Mouse (Mus musculus) CH12.LX (cell line): ENCODE data around the gene Ccl17. TPM values are rescaled to one million over a fixed set of nuclear protein-coding genes. Genes with fewer than 3 reads are reported as not detected.

ENCODE experiments used
- DNase-seq: peaks from one replicate; pipeline ENCODE4 v3.0.0-alpha.2; 2013; ENCODE audit errors: extremely low read depth
- H3K27ac ChIP-seq: 2 replicates; pipeline ENCODE4 v1.5.1; 2012; ENCODE audit warnings: low read depth, mild to moderate bottlenecking, control low read depth, moderate library complexity; ENCODE audit not compliant: insufficient read depth
- H3K27me3 ChIP-seq: replicated peaks from 2 replicates; pipeline ENCODE3; 2012; ENCODE audit warnings: inconsistent platforms
- H3K36me3 ChIP-seq, 2 experiments: replicated peaks in 1 of 2; 2 replicates each; pipeline versions ENCODE3 to v1.6.1; 2012; ENCODE audit warnings: inconsistent platforms in 1 of 2, low read length in 1 of 2, mild to moderate bottlenecking in 1 of 2, mixed read lengths in 1 of 2, moderate library complexity in 1 of 2; ENCODE audit not compliant: control insufficient read depth in 1 of 2, insufficient read depth in 1 of 2
- H3K4me1 ChIP-seq, 2 experiments: 2 replicates each; pipeline ENCODE4 v1.6.1; 2012; ENCODE audit warnings: inconsistent platforms in 1 of 2, moderate library complexity in 1 of 2; ENCODE audit not compliant: insufficient read depth in 2 of 2, control insufficient read depth in 1 of 2
- H3K4me2 ChIP-seq: 2 replicates; pipeline ENCODE4 v1.6.1; 2012; ENCODE audit warnings: low read depth, mild to moderate bottlenecking, control low read depth; ENCODE audit not compliant: poor library complexity, insufficient read depth, severe bottlenecking
- H3K4me3 ChIP-seq, 3 experiments: fragments of 150-350 bp in 1 of 3; sonication (generic) in 1 of 3; replicated peaks in 1 of 3; 2 replicates each; pipeline versions ENCODE3 to v1.5.1; 2011 to 2012; ENCODE audit warnings: low read depth in 2 of 3, low read length in 2 of 3, mild to moderate bottlenecking in 2 of 3, moderate library complexity in 2 of 3, control low read depth in 1 of 3, improper control_type of control experiment in 1 of 3, inconsistent platforms in 1 of 3, mixed read lengths in 1 of 3; ENCODE audit not compliant: poor library complexity in 1 of 3
- H3K79me2 ChIP-seq: replicated peaks from 2 replicates; pipeline ENCODE4 v1.6.1; 2012; ENCODE audit warnings: mild to moderate bottlenecking, moderate library complexity; ENCODE audit not compliant: control insufficient read depth, poor library complexity, insufficient read depth, severe bottlenecking; ENCODE audit errors: extremely low read depth
- H3K9ac ChIP-seq: 2 replicates; pipeline ENCODE4 v1.6.1; 2012; ENCODE audit warnings: low read depth, mild to moderate bottlenecking, control low read depth, moderate library complexity; ENCODE audit not compliant: insufficient read depth
- H3K9me3 ChIP-seq: replicated peaks from 2 replicates; pipeline ENCODE3; 2012; ENCODE audit warnings: low read length, inconsistent platforms, mixed read lengths
- BHLHE40 ChIP-seq: IDR thresholded peaks from 2 replicates; pipeline ENCODE4 v1.6.1; 2011; ENCODE audit warnings: mild to moderate bottlenecking, low read depth, low read length, improper control_type of control experiment
- CHD1 ChIP-seq: IDR thresholded peaks from 2 replicates; pipeline ENCODE4 v1.6.1; 2012; ENCODE audit warnings: low read depth, low read length, improper control_type of control experiment, inconsistent platforms
- CHD2 ChIP-seq: IDR thresholded peaks from 2 replicates; pipeline ENCODE4 v1.6.1; 2011; ENCODE audit warnings: low read length, improper control_type of control experiment
- CTCF ChIP-seq, 2 experiments: IDR thresholded peaks in 1 of 2; conservative IDR thresholded peaks in 1 of 2; 2 replicates each; pipeline ENCODE4 v1.5.1; 2011 to 2012; ENCODE audit warnings: low read depth in 2 of 2, low read length in 2 of 2, improper control_type of control experiment in 1 of 2, inconsistent platforms in 1 of 2, mild to moderate bottlenecking in 1 of 2, moderate library complexity in 1 of 2
- E2F4 ChIP-seq: IDR thresholded peaks from 2 replicates; pipeline ENCODE4 v1.6.1; 2011; ENCODE audit warnings: low read depth, low read length, improper control_type of control experiment; ENCODE audit not compliant: insufficient replicate concordance
- ELF1 ChIP-seq: IDR thresholded peaks from 2 replicates; pipeline ENCODE4 v1.6.1; 2014; ENCODE audit warnings: low read depth, mild to moderate bottlenecking, inconsistent platforms, low read length, improper control_type of control experiment
- EP300 ChIP-seq: IDR thresholded peaks from 2 replicates; pipeline ENCODE4 v1.6.1; 2011; ENCODE audit warnings: low read length, improper control_type of control experiment
- ETS1 ChIP-seq: conservative IDR thresholded peaks from 2 replicates; pipeline ENCODE4 v1.6.1; 2012; ENCODE audit warnings: low read depth, mild to moderate bottlenecking, inconsistent platforms, low read length, improper control_type of control experiment, moderate library complexity
- GABPA ChIP-seq: IDR thresholded peaks from 2 replicates; pipeline ENCODE4 v1.6.1; 2012; ENCODE audit warnings: low read depth, low read length, improper control_type of control experiment, inconsistent platforms; ENCODE audit not compliant: insufficient replicate concordance
- HCFC1 ChIP-seq: IDR thresholded peaks from 2 replicates; pipeline ENCODE4 v1.6.1; 2012; ENCODE audit warnings: low read depth, mild to moderate bottlenecking, inconsistent platforms, low read length, improper control_type of control experiment
- IRF4 ChIP-seq: IDR thresholded peaks from 2 replicates; pipeline ENCODE4 v1.6.1; 2014; ENCODE audit warnings: low read depth, mild to moderate bottlenecking, inconsistent platforms, low read length, improper control_type of control experiment
- JUN ChIP-seq: IDR thresholded peaks from 2 replicates; pipeline ENCODE4 v1.6.1; 2011; ENCODE audit warnings: low read depth, mild to moderate bottlenecking, low read length, improper control_type of control experiment, moderate library complexity; ENCODE audit not compliant: insufficient read depth
- JUND ChIP-seq: conservative IDR thresholded peaks from 2 replicates; pipeline ENCODE4 v1.6.1; 2011; ENCODE audit warnings: low read depth, low read length, improper control_type of control experiment
- KAT2A ChIP-seq: IDR thresholded peaks from 2 replicates; pipeline ENCODE4 v1.6.1; 2012; ENCODE audit warnings: low read length, improper control_type of control experiment, inconsistent platforms; ENCODE audit not compliant: insufficient replicate concordance
- MAFK ChIP-seq: IDR thresholded peaks from 2 replicates; pipeline ENCODE4 v1.6.1; 2011; ENCODE audit warnings: low read length, improper control_type of control experiment; ENCODE audit not compliant: insufficient replicate concordance
- MAX ChIP-seq: IDR thresholded peaks from 2 replicates; pipeline ENCODE4 v1.6.1; 2011; ENCODE audit warnings: low read length, improper control_type of control experiment
- MAZ ChIP-seq: IDR thresholded peaks from 2 replicates; pipeline ENCODE4 v1.6.1; 2012; ENCODE audit warnings: low read depth, mild to moderate bottlenecking, inconsistent platforms, low read length, improper control_type of control experiment, moderate library complexity
- MXI1 ChIP-seq: IDR thresholded peaks from 2 replicates; pipeline ENCODE4 v1.6.1; 2011; ENCODE audit warnings: mild to moderate bottlenecking, low read depth, low read length, improper control_type of control experiment
- MYC ChIP-seq: IDR thresholded peaks from 2 replicates; pipeline ENCODE4 v1.6.1; 2011; ENCODE audit warnings: low read depth, mild to moderate bottlenecking, improper control_type of control experiment, low read length
- NELFE ChIP-seq: IDR thresholded peaks from 2 replicates; pipeline ENCODE4 v1.6.1; 2011; ENCODE audit warnings: low read depth, low read length, improper control_type of control experiment
- NRF1 ChIP-seq: IDR thresholded peaks from 2 replicates; pipeline ENCODE4 v1.6.1; 2014; ENCODE audit warnings: low read depth, mild to moderate bottlenecking, inconsistent platforms, low read length, improper control_type of control experiment, moderate library complexity
- PAX5 ChIP-seq: IDR thresholded peaks from 2 replicates; pipeline ENCODE4 v1.6.1; 2012; ENCODE audit warnings: low read length, inconsistent platforms, mixed read lengths
- POLR2A ChIP-seq: IDR thresholded peaks from 2 replicates; pipeline ENCODE4 v1.6.1; 2011; ENCODE audit warnings: low read depth, mild to moderate bottlenecking, improper control_type of control experiment, low read length
- POLR2AphosphoS2 ChIP-seq: IDR thresholded peaks from 2 replicates; pipeline ENCODE4 v1.6.1; 2011; ENCODE audit warnings: low read depth, low read length, improper control_type of control experiment
- SIN3A ChIP-seq: IDR thresholded peaks from 2 replicates; pipeline ENCODE4 v1.6.1; 2012; ENCODE audit warnings: low read length, improper control_type of control experiment, inconsistent platforms
- SMC3 ChIP-seq: IDR thresholded peaks from 2 replicates; pipeline ENCODE4 v1.6.1; 2011; ENCODE audit warnings: low read depth, low read length, improper control_type of control experiment
- TBP ChIP-seq: conservative IDR thresholded peaks from 2 replicates; pipeline ENCODE4 v1.6.1; 2011; ENCODE audit warnings: low read depth, low read length, improper control_type of control experiment
- TCF12 ChIP-seq: IDR thresholded peaks from 2 replicates; pipeline ENCODE4 v1.6.1; 2014; ENCODE audit warnings: low read depth, mild to moderate bottlenecking, inconsistent platforms, low read length, improper control_type of control experiment
- UBTF ChIP-seq: IDR thresholded peaks from 2 replicates; pipeline ENCODE4 v1.6.1; 2012; ENCODE audit warnings: low read depth, mild to moderate bottlenecking, inconsistent platforms, low read length, improper control_type of control experiment, moderate library complexity
- USF1 ChIP-seq: IDR thresholded peaks from 2 replicates; pipeline ENCODE4 v1.6.1; 2014; ENCODE audit warnings: low read depth, mild to moderate bottlenecking, inconsistent platforms, low read length, improper control_type of control experiment
- USF2 ChIP-seq: conservative IDR thresholded peaks from 2 replicates; pipeline ENCODE4 v1.6.1; 2011; ENCODE audit warnings: low read depth, low read length, improper control_type of control experiment
- ZC3H11A ChIP-seq: IDR thresholded peaks from 2 replicates; pipeline ENCODE4 v1.6.1; 2012; ENCODE audit warnings: low read depth, mild to moderate bottlenecking, inconsistent platforms, low read length, improper control_type of control experiment
- ZMIZ1 ChIP-seq: IDR thresholded peaks from 2 replicates; pipeline ENCODE4 v1.6.1; 2012; ENCODE audit warnings: low read depth, mild to moderate bottlenecking, inconsistent platforms, low read length, improper control_type of control experiment
- dilution Hi-C: fragments of 300-500 bp; cut with MboI; formaldehyde crosslinking; loops from 2 replicates; pipeline ENCODE4 v1.14.3; 2020; ENCODE audit warnings: low sequenced_read_pairs; ENCODE audit not compliant: extremely low pct_unique_long_range_greater_than_20kb, extremely low pct_ligation_motif_present
- in situ Hi-C: fragments of 300-500 bp; cut with MboI; formaldehyde crosslinking; loops from 3 replicates; pipeline ENCODE4 v1.14.3; 2019; ENCODE audit warnings: low sequenced_read_pairs, low pct_ligation_motif_present, low pct_unique_long_range_greater_than_20kb, mixed read lengths
- polyA plus RNA-seq: library from polyadenylated mRNA; unstranded; fragments of >175 nt; gene quantifications from 2 replicates; pipeline ENCODE4 v1.2.1, GENCODE M21; 2012; ENCODE audit warnings: low read depth; ENCODE audit not compliant: insufficient read length
- total RNA-seq, 2 experiments: library from RNA; depleted of rRNA; stranded (reverse); fragments of 300-350 nt in 1 of 2; fragments of >200 nt in 1 of 2; gene quantifications; 2 replicates each; pipeline ENCODE4 v1.2.3; 2012 to 2014

The Ccl17 gene
- total and polyA plus RNA-seq, 3 experiments, result 1.3 to 2.6 (median 2.1) TPM

GRCm38 (mm10) chr8:94802375-94802774, 7.9 kb upstream of the Ccl17 start:
- peak overlapping the region; percentile 43; the same call in 1 of the 2 replicates for H3K27ac ChIP-seq
- dilution Hi-C loops (no loop called here), in situ Hi-C loops (no loop called here)
- H3K36me3 ChIP-seq, result no peaks in the 10 kb centered on the region
- peak; percentile 84 for DNase-seq
- peaks cover 29 to 53% of the 10 kb centered on the region in 2 experiments for H3K4me1 ChIP-seq
- no peaks in the 10 kb centered on the region for H3K79me2 ChIP-seq
- peak overlapping the region; percentile 2 for H3K4me2 ChIP-seq
- H3K9me3 ChIP-seq, result no peaks in the 10 kb centered on the region
- TF ChIP-seq MYC (peak; percentile 64), SIN3A (no peak), KAT2A (no peak), POLR2A (no peak), USF1 (no peak), CHD2 (peak; percentile 73), ZC3H11A (no peak), ZMIZ1 (no peak), UBTF (no peak), E2F4 (no peak), TBP (no peak), NELFE (no peak), TCF12 (0 out of 2 replicates have a peak, but pooled peaks have one; percentile 20), PAX5 (no peak), JUND (no peak), MXI1 (peak; percentile 47; the same call in 1 of the 2 replicates), GABPA (no peak), USF2 (no peak), MAZ (0 out of 2 replicates have a peak, but pooled peaks have one; percentile 37), MAFK (no peak), HCFC1 (peak; percentile 51), SMC3 (no peak), POLR2AphosphoS2 (no peak), CTCF (conservative IDR thresholded peaks at IDR 0.05 in 1 of 2, IDR thresholded peaks at IDR 0.05 in 1 of 2; ENCODE audit: low read depth in 2 of 2, low read length in 2 of 2) (no peak), ELF1 (peak; percentile 48; the same call in 1 of the 2 replicates), BHLHE40 (peak; percentile 50), MAX (peak; percentile 67), JUN (0 out of 2 replicates have a peak, but pooled peaks have one; percentile 13), IRF4 (peak; percentile 69), ETS1 (peak; percentile 48; the same call in 1 of the 2 replicates), NRF1 (no peak), EP300 (peak; percentile 78), CHD1 (no peak)
- H3K27me3 ChIP-seq, result no peaks in the 10 kb centered on the region
- no peak overlapping the region for H3K4me3 ChIP-seq
- H3K9ac ChIP-seq, result no peak overlapping the region; the same call in 1 of the 2 replicates
